Mouse (Mus musculus) urinary bladder, postnatal 10 days (tissue): ENCODE measurements around the gene Mtrf1.
A peak's percentile ranks its signal among the peaks of the same experiment; 100 is the strongest.
"Not testable (repeated sequence)": the region's sequence is repeated elsewhere in the genome, so short reads cannot be mapped to it uniquely, and the experiment has no call there.

ENCODE experiments used
- DNase-seq: peaks from one replicate; pipeline ENCODE4 v3.0.0; 2022; ENCODE audit warnings: low spot score

Gene Mtrf1

GRCm38 (mm10) chr14:79397321-79398122 lies at the start of gene Mtrf1:
Mtrf1 (plus strand) TSS chr14:79397772.
- DNase-seq, result no peak

GRCm38 (mm10) chr14:79358055-79358454 lies 39.5 kb upstream of the Mtrf1 start:
- DNase-seq, result no peak

GRCm38 (mm10) chr14:79377041-79377440 lies 20.5 kb upstream of the Mtrf1 start:
- no peak for DNase-seq

- no peak for DNase-seq
Observed at GRCm38 (mm10) chr14:79383120-79383519, 14.5 kb upstream of the Mtrf1 start.

- no peak for DNase-seq
Observed at GRCm38 (mm10) chr14:79388304-79388703, 9.3 kb upstream of the Mtrf1 start.

GRCm38 (mm10) chr14:79389438-79390264 lies 7.9 kb upstream of the Mtrf1 start:
- no peak for DNase-seq

GRCm38 (mm10) chr14:79390265-79390926 lies 7.2 kb upstream of the Mtrf1 start, which contains the start of gene Naa16:
Naa16 (minus strand) TSS chr14:79390778.
- peak; percentile 79 for DNase-seq

- DNase-seq, result no peak
Observed at GRCm38 (mm10) chr14:79393289-79393688, 4.3 kb upstream of the Mtrf1 start.

- DNase-seq, result no peak
Observed at GRCm38 (mm10) chr14:79394564-79394963, 3.0 kb upstream of the Mtrf1 start.

- DNase-seq, result no peak
Observed at GRCm38 (mm10) chr14:79407641-79408040, 10.1 kb downstream of the Mtrf1 start.

GRCm38 (mm10) chr14:79409278-79409830 lies 11.8 kb downstream of the Mtrf1 start:
- DNase-seq, result no peak

- DNase-seq, result no peak
Observed at GRCm38 (mm10) chr14:79410662-79411061, 13.1 kb downstream of the Mtrf1 start.

GRCm38 (mm10) chr14:79413121-79413520 lies 15.5 kb downstream of the Mtrf1 start:
- no peak for DNase-seq

- no peak for DNase-seq
Observed at GRCm38 (mm10) chr14:79420083-79420685, 22.6 kb downstream of the Mtrf1 start.

- peak; percentile 79 for DNase-seq
Observed at GRCm38 (mm10) chr14:79425979-79426729, 28.6 kb downstream of the Mtrf1 start, which contains the start of gene Kbtbd7. Kbtbd7 (plus strand) TSS chr14:79426511.

- not testable (repeated sequence) for DNase-seq
Observed at GRCm38 (mm10) chr14:79426730-79427365, 29.3 kb downstream of the Mtrf1 start.

GRCm38 (mm10) chr14:79434068-79434467 lies 36.5 kb downstream of the Mtrf1 start:
- no peak for DNase-seq

- no peak for DNase-seq
Observed at GRCm38 (mm10) chr14:79440655-79441054, 43.1 kb downstream of the Mtrf1 start.

GRCm38 (mm10) chr14:79441441-79441840 lies 43.9 kb downstream of the Mtrf1 start:
- DNase-seq, result no peak

- no peak for DNase-seq
Observed at GRCm38 (mm10) chr14:79444601-79445000, 47.0 kb downstream of the Mtrf1 start.
